Mouse (Mus musculus): ENCODE measurements around the gene Recql. TPM values are rescaled to one million over a fixed set of nuclear protein-coding genes. Genes with fewer than 3 reads are reported as not detected.

The Recql gene
- total RNA-seq, 1 experiment: 22.6 TPM

GRCm38 (mm10) chr6:142317106-142317505 lies 69.8 kb downstream of the Recql start:
- no peaks in the 10 kb centered on the region for H3K9me3 ChIP-seq (ENCODE audit: control insufficient read depth, insufficient read depth, low read depth, low read length)
- no peak overlapping the region for H3K27ac ChIP-seq (ENCODE audit: insufficient read depth, low read depth, low read length, poor library complexity, severe bottlenecking)
- no peak for DNase-seq (ENCODE audit: low read depth, low spot score)
- H3K9ac ChIP-seq (ENCODE audit: insufficient read depth, low read depth, low read length, poor library complexity, severe bottlenecking): no peak overlapping the region
- no peaks in the 10 kb centered on the region for H3K36me3 ChIP-seq (ENCODE audit: control insufficient read depth, insufficient read depth, low read length, poor library complexity, severe bottlenecking)
- H3K4me1 ChIP-seq (ENCODE audit: control insufficient read depth in 2 of 2, insufficient read depth in 2 of 2, low read length in 2 of 2, poor library complexity in 1 of 2): no peaks in the 10 kb centered on the region
- in situ Hi-C loops (cut with MboI; ENCODE audit: low sequenced_read_pairs in 2 of 2, unreplicated experiment in 2 of 2): no loop called here
- H3K4me3 ChIP-seq (ENCODE audit: insufficient read depth in 1 of 2, low read depth in 1 of 2, low read length in 2 of 2, poor library complexity in 1 of 2, severe bottlenecking in 1 of 2): no peak overlapping the region
- TF ChIP-seq ZNF384 (IDR thresholded peaks at IDR 0.05; ENCODE audit: low read depth, low read length): no peak
- TF ChIP-seq HCFC1 (IDR thresholded peaks at IDR 0.05; ENCODE audit: borderline replicate concordance, insufficient read depth, low read length): no peak
- TF ChIP-seq CHD2 (IDR thresholded peaks at IDR 0.05; ENCODE audit: low read depth, low read length): no peak

DNA sequence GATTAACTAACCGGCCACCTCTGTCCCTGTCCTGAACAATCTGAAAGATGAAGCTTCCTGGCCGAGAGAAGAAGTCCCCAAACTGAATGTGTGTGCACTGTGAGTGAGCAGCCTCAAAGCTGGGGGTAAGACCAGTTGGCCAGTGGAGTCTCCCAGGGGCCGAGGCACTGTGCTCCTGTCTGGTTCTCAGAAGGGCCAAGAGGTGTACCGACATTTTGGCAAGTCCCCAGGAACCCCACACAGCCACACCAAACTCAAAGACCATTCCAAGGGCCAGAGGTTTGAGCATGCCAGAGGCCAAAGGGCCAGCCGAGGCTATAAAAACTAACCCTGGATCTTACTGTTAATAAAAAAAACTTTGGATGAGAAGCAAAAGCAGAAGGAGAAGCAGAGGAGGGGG lies 72.6 kb downstream of the Recql start:
- in situ Hi-C loops (cut with MboI; ENCODE audit: low sequenced_read_pairs in 2 of 2, unreplicated experiment in 2 of 2): no loop called here

DNA sequence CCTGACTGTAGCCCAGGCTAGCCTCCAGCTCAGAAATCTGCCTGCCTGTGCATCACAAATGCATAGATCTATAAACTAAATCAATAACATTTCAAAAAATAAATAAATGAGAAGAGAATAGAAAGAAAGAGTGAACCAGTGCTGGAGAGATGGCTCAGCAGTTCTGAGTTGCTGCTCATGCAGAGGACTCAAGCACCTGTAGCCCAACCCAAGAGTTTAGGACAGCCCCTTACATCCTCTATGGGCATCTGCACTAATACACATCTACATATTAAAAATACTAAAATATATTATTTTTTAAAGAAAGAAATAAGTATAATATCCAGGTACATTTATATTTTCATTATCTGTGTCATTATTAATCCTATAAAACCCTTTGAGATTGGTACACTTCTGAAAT lies 81.8 kb downstream of the Recql start:
- in situ Hi-C loops (cut with MboI; ENCODE audit: low sequenced_read_pairs in 2 of 2, unreplicated experiment in 2 of 2): no loop called here
- Histone ChIP-seq H3K4me3 (ENCODE audit: insufficient read depth in 1 of 2, low read depth in 1 of 2, low read length in 2 of 2, poor library complexity in 1 of 2, severe bottlenecking in 1 of 2) (no peak overlapping the region), H3K27ac (ENCODE audit: insufficient read depth, low read depth, low read length, poor library complexity, severe bottlenecking) (no peak overlapping the region), H3K9me3 (ENCODE audit: control insufficient read depth, insufficient read depth, low read depth, low read length) (no peaks in the 10 kb centered on the region), H3K4me1 (ENCODE audit: control insufficient read depth in 2 of 2, insufficient read depth in 2 of 2, low read length in 2 of 2, poor library complexity in 1 of 2) (no peaks in the 10 kb centered on the region), H3K36me3 (ENCODE audit: control insufficient read depth, insufficient read depth, low read length, poor library complexity, severe bottlenecking) (no peaks in the 10 kb centered on the region), H3K9ac (ENCODE audit: insufficient read depth, low read depth, low read length, poor library complexity, severe bottlenecking) (no peak overlapping the region)
- no peak for DNase-seq (ENCODE audit: low read depth, low spot score)
- no peak for TF ChIP-seq CHD2 (IDR thresholded peaks at IDR 0.05; ENCODE audit: low read depth, low read length)
- TF ChIP-seq ZNF384 (IDR thresholded peaks at IDR 0.05; ENCODE audit: low read depth, low read length): no peak
- TF ChIP-seq HCFC1 (IDR thresholded peaks at IDR 0.05; ENCODE audit: borderline replicate concordance, insufficient read depth, low read length): no peak
- TF ChIP-seq ZC3H11A (IDR thresholded peaks at IDR 0.05; ENCODE audit: borderline replicate concordance, low read depth, low read length): no peak
- no peak for TF ChIP-seq MAFK (IDR thresholded peaks at IDR 0.05; ENCODE audit: insufficient read depth, low read depth, low read length)

More for the DNA sequence above, 72.6 kb downstream of the Recql start:
- Histone ChIP-seq H3K9ac (ENCODE audit: insufficient read depth, low read depth, low read length, poor library complexity, severe bottlenecking) (no peak overlapping the region), H3K4me1 (ENCODE audit: control insufficient read depth in 2 of 2, insufficient read depth in 2 of 2, low read length in 2 of 2, poor library complexity in 1 of 2) (no peaks in the 10 kb centered on the region), H3K9me3 (ENCODE audit: control insufficient read depth, insufficient read depth, low read depth, low read length) (no peaks in the 10 kb centered on the region), H3K36me3 (ENCODE audit: control insufficient read depth, insufficient read depth, low read length, poor library complexity, severe bottlenecking) (no peaks in the 10 kb centered on the region), H3K4me3 (ENCODE audit: insufficient read depth in 1 of 2, low read depth in 1 of 2, low read length in 2 of 2, poor library complexity in 1 of 2, severe bottlenecking in 1 of 2) (no peak overlapping the region), H3K27ac (ENCODE audit: insufficient read depth, low read depth, low read length, poor library complexity, severe bottlenecking) (no peak overlapping the region)
- no peak for DNase-seq (ENCODE audit: low read depth, low spot score)
- no peak for TF ChIP-seq ZNF384 (IDR thresholded peaks at IDR 0.05; ENCODE audit: low read depth, low read length)
- TF ChIP-seq CHD2 (IDR thresholded peaks at IDR 0.05; ENCODE audit: low read depth, low read length): no peak
- TF ChIP-seq ZC3H11A (IDR thresholded peaks at IDR 0.05; ENCODE audit: borderline replicate concordance, low read depth, low read length): no peak
- TF ChIP-seq MAFK (IDR thresholded peaks at IDR 0.05; ENCODE audit: insufficient read depth, low read depth, low read length): no peak
- no peak for TF ChIP-seq HCFC1 (IDR thresholded peaks at IDR 0.05; ENCODE audit: borderline replicate concordance, insufficient read depth, low read length)

Other genes with a start within 250 kb of the Recql start
- not detected in 2 replicates for gene Slco1a6, start 178.6 kb downstream of the Recql start, total RNA-seq (2012; rRNA removed)
- not detected in 2 replicates for gene Iapp, start 88.7 kb downstream of the Recql start, total RNA-seq (2012; rRNA removed)
- 0.11 and 0.49 TPM in 2 replicates for gene Slco1a5, start 64.1 kb downstream of the Recql start, total RNA-seq (2012; rRNA removed)
- gene Pyroxd1, start 41.4 kb downstream of the Recql start, total RNA-seq (2012; rRNA removed): 10.4 and 10.8 TPM in 2 replicates
- 85.4 and 86.2 TPM in 2 replicates for gene Golt1b, start 134 bp upstream of the Recql start, total RNA-seq (2012; rRNA removed)
- gene Spx, start 26.4 kb upstream of the Recql start, total RNA-seq (2012; rRNA removed): 0.94 and 1.4 TPM in 2 replicates
- not detected in 2 replicates for gene Gys2, start 86.0 kb upstream of the Recql start, total RNA-seq (2012; rRNA removed)
- 139 and 178 TPM in 2 replicates for gene Ldhb, start 120.9 kb upstream of the Recql start, total RNA-seq (2012; rRNA removed)
- 0.26 and 0.58 TPM in 2 replicates for gene Kcnj8, start 184.5 kb upstream of the Recql start, total RNA-seq (2012; rRNA removed)